Mouse (Mus musculus) liver, embryonic 14 days (tissue): ENCODE data around the gene Eif4e2. TPM values are rescaled to one million over a fixed set of nuclear protein-coding genes. Genes with fewer than 3 reads are reported as not detected.

ENCODE experiments used
- polyA plus RNA-seq: library from polyadenylated mRNA; depleted of rRNA; stranded (reverse); fragments of >200 nt; gene quantifications from 2 replicates; pipeline ENCODE4 v1.2.3, GENCODE M21; 2012; rRNA removed

Gene Eif4e2
- polyA plus RNA-seq, result 35.8 and 38.3 TPM in 2 replicates

DNA sequence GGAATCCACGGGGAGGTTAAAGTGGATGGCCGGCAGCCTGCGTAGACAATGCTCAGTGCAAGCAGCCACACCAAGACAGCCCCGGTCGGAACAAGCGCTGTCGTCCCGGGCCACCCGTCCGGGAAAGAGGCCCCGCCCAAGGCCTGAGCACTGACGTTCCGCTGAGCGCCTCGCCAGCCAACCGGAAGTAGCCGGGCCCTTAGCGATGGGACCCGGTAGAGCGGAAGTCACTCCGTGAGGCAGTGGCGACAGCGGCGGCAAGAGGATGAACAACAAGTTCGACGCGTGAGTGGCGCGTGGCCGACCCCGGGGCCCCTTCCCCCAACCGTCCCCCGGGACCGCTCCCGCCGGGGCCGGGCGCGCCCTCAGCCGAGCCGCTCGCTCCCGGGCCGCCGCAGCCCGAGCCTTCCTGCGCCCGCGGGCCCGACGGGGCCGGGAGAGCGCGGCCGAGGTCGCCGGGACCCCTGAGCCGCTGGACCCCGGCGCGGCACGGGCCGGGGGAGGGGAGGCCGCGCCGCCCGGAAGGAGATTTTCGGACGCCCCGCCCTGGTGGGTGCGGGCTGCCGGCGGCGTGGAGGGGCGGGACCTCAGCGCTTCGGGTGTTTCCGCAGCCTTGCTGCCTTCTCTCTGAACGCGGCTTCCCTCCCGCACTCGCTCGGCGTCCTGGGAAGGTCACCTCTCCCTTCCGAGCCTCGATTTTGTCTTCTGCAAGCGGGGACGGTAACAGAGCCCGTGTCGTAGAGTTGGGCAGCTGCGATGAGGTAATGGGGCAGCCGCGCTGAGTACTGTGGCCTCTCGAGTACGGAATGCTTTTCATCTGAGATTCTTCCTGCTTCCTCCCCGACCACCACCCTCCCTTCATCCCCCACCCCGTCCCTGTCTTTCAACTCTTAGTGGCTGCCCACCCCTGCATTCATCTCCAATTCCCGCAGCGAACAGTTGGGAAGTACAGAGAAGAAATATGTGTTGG is at the start of gene Eif4e2:
Eif4e2 (plus strand) TSS at position 180 of the 970 bp plus-strand sequence.

DNA sequence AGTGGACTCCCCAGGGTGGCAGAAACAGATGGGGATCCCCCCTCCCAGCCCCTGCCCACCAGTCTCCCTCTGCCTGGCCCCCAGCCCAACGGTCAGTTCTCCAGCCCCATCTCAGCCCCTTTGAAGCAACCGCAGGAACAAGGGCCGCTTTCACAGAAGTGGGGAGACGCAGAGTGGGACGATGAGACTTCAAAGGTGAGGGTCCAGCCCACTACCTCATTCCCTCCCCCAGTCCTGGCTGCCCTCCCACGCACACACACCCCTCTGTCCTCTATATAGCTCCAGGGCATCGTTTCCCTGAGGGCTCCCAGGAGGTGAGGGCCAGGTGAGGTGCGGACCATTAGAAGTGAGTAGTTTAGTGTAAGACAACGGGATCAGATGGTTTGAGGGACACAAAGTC is 30.7 kb upstream of the Eif4e2 start, which contains the start of gene Prss56:
Prss56 (plus strand) TSS at position 301 of the 400 bp plus-strand sequence.

DNA sequence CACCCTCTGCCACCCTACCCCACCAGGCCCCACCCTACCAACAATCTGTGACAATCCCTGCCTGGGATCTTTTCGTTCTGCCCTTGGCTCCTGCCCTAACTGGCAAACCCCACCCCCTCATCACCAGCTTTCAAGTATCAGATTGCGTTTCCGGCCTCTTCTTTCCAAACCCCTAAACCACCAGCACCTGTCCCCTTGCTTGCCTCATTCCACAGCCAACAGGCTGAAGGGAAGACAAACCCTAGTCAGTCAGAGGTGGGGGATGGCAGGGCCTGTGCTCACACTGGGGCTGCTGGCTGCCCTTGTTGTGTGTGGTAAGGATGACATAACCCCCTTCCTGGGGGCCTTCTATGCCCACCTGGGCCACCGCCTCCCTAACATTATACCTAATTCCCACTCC is 23.3 kb upstream of the Eif4e2 start, which contains the start of gene Chrnd:
Chrnd (plus strand) TSS at position 179 of the 400 bp plus-strand sequence.

GRCm38 (mm10) chr1:87204465-87204864 is 9.2 kb upstream of the Eif4e2 start, which contains the start of gene Chrng:
Gene Chrng, plus strand, starts transcription at chr1:87204657.

GRCm38 (mm10) chr1:87264134-87265006 is 50.7 kb downstream of the Eif4e2 start, which contains the start of gene Efhd1:
Gene Efhd1, plus strand, starts transcription at chr1:87264363.

Other genes with a start within 250 kb of the Eif4e2 start
- gene Alppl2, start 124.0 kb upstream of the Eif4e2 start, polyA plus RNA-seq, result not detected in 2 replicates
- gene Alpi, start 112.3 kb upstream of the Eif4e2 start, polyA plus RNA-seq, result not detected in 2 replicates
- not detected in 2 replicates for gene Akp3, start 88.9 kb upstream of the Eif4e2 start, polyA plus RNA-seq
- 0.03 TPM in 1 of 2 replicates, not detected in the other for gene Ecel1, start 57.4 kb upstream of the Eif4e2 start, polyA plus RNA-seq
- gene Prss56, start 30.6 kb upstream of the Eif4e2 start, polyA plus RNA-seq, result not detected in 2 replicates
- 0.01 and 0.21 TPM in 2 replicates for gene Chrnd, start 23.3 kb upstream of the Eif4e2 start, polyA plus RNA-seq
- gene Chrng, start 9.3 kb upstream of the Eif4e2 start, polyA plus RNA-seq, result 0.88 TPM in 1 of 2 replicates, not detected in the other
- gene Efhd1, start 50.4 kb downstream of the Eif4e2 start, polyA plus RNA-seq, result not detected in 2 replicates
- 18.5 and 19.0 TPM in 2 replicates for gene Gigyf2, start 113.1 kb downstream of the Eif4e2 start, polyA plus RNA-seq
- gene Kcnj13, start 180.8 kb downstream of the Eif4e2 start, polyA plus RNA-seq, result not detected in 2 replicates